Mouse (Mus musculus): ENCODE data around the gene Map1b. TPM values are rescaled to one million over a fixed set of nuclear protein-coding genes. Genes with fewer than 3 reads are reported as not detected.

The Map1b gene
- polyA plus RNA-seq, 1 experiment from 2014 or later: 48.2 TPM

DNA sequence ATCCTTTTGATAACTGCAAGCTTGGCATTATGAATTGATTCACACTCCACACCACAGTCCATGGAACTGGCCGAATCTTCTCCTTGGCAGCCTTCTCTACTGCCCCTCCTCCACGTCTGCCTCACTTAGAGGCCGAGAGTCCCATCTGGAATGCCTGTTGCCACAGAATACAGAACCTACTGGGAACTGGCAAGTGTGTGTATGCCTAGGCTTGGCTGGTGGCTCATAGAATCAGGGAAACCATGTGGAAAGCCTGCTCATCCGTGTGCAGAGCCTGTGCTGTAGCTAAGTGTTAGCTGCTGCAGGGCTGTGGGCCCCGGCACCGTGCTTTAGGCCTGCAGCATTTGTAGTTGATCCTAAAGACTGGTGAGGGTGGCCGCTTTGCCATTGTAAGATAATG lies 119.1 kb downstream of the Map1b start:
- no peaks in the 10 kb centered on the region for H3K27me3 ChIP-seq (ENCODE audit: insufficient read depth, low read length)
- H3K36me3 ChIP-seq (ENCODE audit: insufficient read depth, low read length): peaks cover 12% of the 10 kb centered on the region; the same call in 1 of the 2 replicates
- no peak overlapping the region for H3K27ac ChIP-seq (ENCODE audit: low read length)
- no peaks in the 10 kb centered on the region for H3K9me3 ChIP-seq (ENCODE audit: low read length)
- H3K4me2 ChIP-seq (replicated peaks; ENCODE audit: low read depth, low read length): no peak overlapping the region
- ATAC-seq (ENCODE audit: low FRiP score, low TSS enrichment): no peak
- 51% methylated on average over 7 of the region's 7 CpGs for WGBS
- no peak overlapping the region for H3K4me3 ChIP-seq (ENCODE audit: low read length)
- H3K4me1 ChIP-seq (ENCODE audit: insufficient read depth, low read length): peaks cover 20% of the 10 kb centered on the region
- H3K9ac ChIP-seq (replicated peaks; ENCODE audit: low read length): no peak overlapping the region

DNA sequence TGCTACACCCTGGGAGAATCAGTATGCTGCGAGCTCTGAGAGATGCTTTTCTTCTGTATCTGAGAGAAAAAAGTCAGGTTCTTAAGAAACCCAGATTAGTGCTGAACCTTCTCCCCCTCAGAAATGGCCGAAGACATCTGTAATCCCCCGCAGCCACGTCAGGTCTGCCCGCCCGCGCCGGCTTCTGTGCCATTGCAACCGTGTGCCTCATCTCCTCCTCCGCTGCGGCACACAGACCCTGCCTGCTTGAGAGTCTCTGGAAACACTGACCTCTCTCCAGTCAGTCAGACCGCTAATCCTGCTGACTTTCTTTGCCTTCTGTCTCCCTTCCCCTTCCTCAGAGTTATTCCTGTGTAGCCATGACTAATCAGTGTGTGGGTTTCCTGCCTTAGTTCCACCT lies 120.8 kb downstream of the Map1b start:
- WGBS: 53% methylated on average over 12 of the region's 12 CpGs
- Histone ChIP-seq H3K4me2 (replicated peaks; ENCODE audit: low read depth, low read length) (no peak overlapping the region), H3K9me3 (ENCODE audit: low read length) (no peaks in the 10 kb centered on the region), H3K4me3 (ENCODE audit: low read length) (no peak overlapping the region), H3K36me3 (ENCODE audit: insufficient read depth, low read length) (peaks cover 6% of the 10 kb centered on the region; the same call in 1 of the 2 replicates), H3K27me3 (ENCODE audit: insufficient read depth, low read length) (no peaks in the 10 kb centered on the region), H3K27ac (ENCODE audit: low read length) (peak overlapping the region; percentile 7; the same call in 1 of the 2 replicates), H3K9ac (replicated peaks; ENCODE audit: low read length) (no peak overlapping the region), H3K4me1 (ENCODE audit: insufficient read depth, low read length) (peaks cover 20% of the 10 kb centered on the region)
- ATAC-seq (ENCODE audit: low FRiP score, low TSS enrichment): no peak

DNA sequence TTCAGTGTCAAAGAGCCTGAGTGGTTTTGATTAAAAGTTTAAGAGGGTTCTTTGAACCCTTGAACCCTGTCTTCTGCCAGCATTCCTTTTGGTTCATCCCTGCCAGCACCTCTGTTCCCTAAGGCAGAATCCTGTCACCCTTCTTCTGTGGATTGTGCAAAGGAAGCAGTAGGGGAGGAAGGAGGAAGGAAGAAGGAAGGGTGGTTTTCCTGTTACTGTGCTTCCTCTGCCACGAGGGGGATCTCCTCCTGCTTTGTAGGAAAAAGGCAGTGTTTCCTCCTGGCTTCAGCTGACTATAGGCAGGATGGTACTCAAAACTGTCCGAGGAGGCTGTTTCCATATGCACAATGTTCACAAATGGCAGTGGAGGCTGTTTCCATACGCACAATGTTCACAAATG lies 121.6 kb downstream of the Map1b start:
- no peak for ATAC-seq (ENCODE audit: low FRiP score, low TSS enrichment)
- 60% methylated on average over 3 of the region's 3 CpGs for WGBS
- H3K27me3 ChIP-seq (ENCODE audit: insufficient read depth, low read length): no peaks in the 10 kb centered on the region
- H3K9me3 ChIP-seq (ENCODE audit: low read length): no peaks in the 10 kb centered on the region
- no peak overlapping the region for H3K4me3 ChIP-seq (ENCODE audit: low read length)
- H3K9ac ChIP-seq (replicated peaks; ENCODE audit: low read length): no peak overlapping the region
- H3K27ac ChIP-seq (ENCODE audit: low read length): no peak overlapping the region
- H3K4me2 ChIP-seq (replicated peaks; ENCODE audit: low read depth, low read length): no peak overlapping the region
- peaks cover 6% of the 10 kb centered on the region; the same call in 1 of the 2 replicates for H3K36me3 ChIP-seq (ENCODE audit: insufficient read depth, low read length)
- H3K4me1 ChIP-seq (ENCODE audit: insufficient read depth, low read length): peaks cover 20% of the 10 kb centered on the region

DNA sequence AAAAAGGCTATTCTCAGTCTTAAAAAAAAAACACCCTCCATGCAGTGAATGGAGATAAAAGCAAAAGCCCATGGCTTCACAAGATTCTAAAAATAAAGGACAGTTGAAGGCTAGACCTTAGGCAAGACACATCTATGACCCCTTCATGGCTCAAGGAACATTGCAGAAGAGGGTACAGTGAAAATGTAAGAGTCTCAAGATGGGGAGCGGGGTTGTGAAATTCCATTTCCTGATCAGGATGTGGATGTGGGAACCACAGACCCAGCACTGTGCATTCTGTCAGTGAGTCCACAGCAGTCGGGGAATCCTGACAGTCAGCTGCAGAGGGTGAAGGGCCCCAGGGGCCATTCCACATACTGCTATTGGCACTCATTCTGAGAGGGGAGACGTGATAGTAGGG lies 123.2 kb downstream of the Map1b start:
- Histone ChIP-seq H3K4me3 (ENCODE audit: low read length) (no peak overlapping the region), H3K27me3 (ENCODE audit: insufficient read depth, low read length) (no peaks in the 10 kb centered on the region), H3K27ac (ENCODE audit: low read length) (no peak overlapping the region), H3K9ac (replicated peaks; ENCODE audit: low read length) (no peak overlapping the region), H3K9me3 (ENCODE audit: low read length) (no peaks in the 10 kb centered on the region), H3K4me1 (ENCODE audit: insufficient read depth, low read length) (peaks cover 9% of the 10 kb centered on the region), H3K4me2 (replicated peaks; ENCODE audit: low read depth, low read length) (no peak overlapping the region), H3K36me3 (ENCODE audit: insufficient read depth, low read length) (peaks cover 6% of the 10 kb centered on the region; the same call in 1 of the 2 replicates)
- WGBS: 76% methylated on average over 3 of the region's 3 CpGs
- ATAC-seq (ENCODE audit: low FRiP score, low TSS enrichment): no peak

DNA sequence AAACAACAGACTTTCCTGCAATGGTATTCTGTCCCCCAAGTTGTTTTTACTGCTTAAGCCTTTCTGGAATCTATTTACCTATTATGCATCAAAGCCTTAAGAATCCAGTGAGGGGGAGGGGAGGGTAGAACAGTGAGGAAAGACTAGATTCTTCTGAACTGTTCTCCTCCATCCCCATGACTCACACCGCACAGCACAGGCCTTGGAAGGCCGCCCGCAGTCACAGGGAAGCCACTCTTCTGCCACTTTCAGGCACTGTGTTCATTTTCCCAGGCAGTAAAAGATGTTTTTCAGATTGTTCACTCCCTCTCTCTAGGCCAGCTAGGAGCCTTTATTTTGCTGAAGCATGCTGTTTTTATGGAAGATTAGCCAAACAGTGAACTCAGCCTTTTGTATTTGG lies 124.9 kb downstream of the Map1b start:
- no peak overlapping the region for H3K9ac ChIP-seq (replicated peaks; ENCODE audit: low read length)
- ATAC-seq (ENCODE audit: low FRiP score, low TSS enrichment): no peak

DNA sequence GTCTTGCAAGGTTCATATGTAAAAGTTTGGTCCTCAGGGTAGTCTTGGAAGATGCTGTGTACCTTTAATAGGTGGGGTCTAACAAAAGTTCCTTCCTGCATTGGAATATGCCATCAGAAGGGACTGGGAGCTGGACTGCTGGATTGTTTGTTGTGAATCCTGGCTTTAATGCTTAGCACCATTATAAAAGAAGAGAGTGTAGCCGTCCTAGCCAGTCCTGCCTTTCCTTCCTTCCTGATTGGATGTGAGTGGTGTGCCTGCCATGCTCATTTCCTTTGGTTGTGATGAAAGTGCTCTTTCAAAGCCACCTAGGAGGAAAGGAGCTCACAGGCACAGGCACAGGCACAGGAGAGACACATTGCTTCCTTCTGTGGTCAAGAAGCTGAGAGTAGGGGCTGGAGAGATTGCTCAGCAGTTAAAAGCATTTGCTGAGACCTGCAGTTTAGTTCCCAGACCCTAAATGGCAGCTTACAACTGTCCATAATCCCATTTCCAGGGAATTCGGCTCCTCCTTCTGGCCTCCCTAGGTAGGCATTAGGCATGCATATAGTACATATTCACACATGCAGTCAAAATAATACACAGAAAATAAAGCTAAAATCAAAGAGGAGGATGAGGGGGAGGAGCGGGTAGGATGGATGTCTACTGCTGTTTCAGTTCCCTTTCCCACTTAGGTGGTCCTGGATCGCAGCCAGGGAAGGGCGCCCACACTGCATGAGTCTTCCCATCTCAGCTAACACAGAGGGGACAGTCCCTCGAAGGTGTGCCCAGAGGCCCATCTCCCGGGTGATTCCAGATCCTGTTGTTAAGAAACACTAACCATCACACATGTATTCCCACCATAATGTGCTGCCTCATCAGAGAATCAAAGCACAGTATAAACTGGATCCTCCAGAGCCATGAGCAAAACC lies 128.2 kb downstream of the Map1b start:
- H3K4me3 ChIP-seq (ENCODE audit: low read length): no peak overlapping the region
- H3K4me1 ChIP-seq (ENCODE audit: insufficient read depth, low read length): no peaks in the 10 kb centered on the region
- no peaks in the 10 kb centered on the region for H3K9me3 ChIP-seq (ENCODE audit: low read length)
- WGBS: 76% methylated on average over 7 of the region's 7 CpGs
- no peak overlapping the region for H3K27ac ChIP-seq (ENCODE audit: low read length)
- no peak for ATAC-seq (ENCODE audit: low FRiP score, low TSS enrichment)
- 0 out of 2 replicates have a peak, but pooled peaks cover 3% of the 10 kb centered on the region for H3K36me3 ChIP-seq (ENCODE audit: insufficient read depth, low read length)
- H3K4me2 ChIP-seq (replicated peaks; ENCODE audit: low read depth, low read length): no peak overlapping the region
- H3K9ac ChIP-seq (replicated peaks; ENCODE audit: low read length): no peak overlapping the region
- no peaks in the 10 kb centered on the region for H3K27me3 ChIP-seq (ENCODE audit: insufficient read depth, low read length)

More for the DNA sequence above, 124.9 kb downstream of the Map1b start:
- Histone ChIP-seq H3K9me3 (ENCODE audit: low read length) (no peaks in the 10 kb centered on the region), H3K4me2 (replicated peaks; ENCODE audit: low read depth, low read length) (no peak overlapping the region), H3K27me3 (ENCODE audit: insufficient read depth, low read length) (no peaks in the 10 kb centered on the region), H3K27ac (ENCODE audit: low read length) (no peak overlapping the region), H3K36me3 (ENCODE audit: insufficient read depth, low read length) (0 out of 2 replicates have a peak, but pooled peaks cover 3% of the 10 kb centered on the region), H3K4me3 (ENCODE audit: low read length) (no peak overlapping the region), H3K4me1 (ENCODE audit: insufficient read depth, low read length) (no peaks in the 10 kb centered on the region)
- 81% methylated on average over 3 of the region's 3 CpGs for WGBS

DNA sequence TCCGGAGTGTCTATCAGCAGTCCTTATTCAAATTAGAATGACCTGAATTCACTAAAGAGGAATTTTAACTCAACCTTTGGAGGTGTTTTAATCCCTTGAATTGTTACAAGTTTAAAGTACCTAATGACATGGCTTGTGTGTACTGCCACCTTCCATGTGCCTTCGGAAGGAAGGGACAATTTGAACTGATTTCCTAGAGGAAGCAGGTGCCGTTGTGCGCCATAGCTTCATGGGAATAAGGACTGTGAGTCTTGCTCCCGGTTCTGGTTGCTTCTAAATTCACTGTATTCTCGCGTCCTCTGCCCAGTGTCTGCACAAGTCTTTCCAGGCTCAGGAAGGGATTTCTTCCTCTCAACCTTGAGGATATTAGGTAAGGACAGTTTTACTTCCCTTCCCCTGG lies 130.0 kb downstream of the Map1b start:
- Histone ChIP-seq H3K9ac (replicated peaks; ENCODE audit: low read length) (no peak overlapping the region), H3K27me3 (ENCODE audit: insufficient read depth, low read length) (no peaks in the 10 kb centered on the region), H3K4me3 (ENCODE audit: low read length) (no peak overlapping the region), H3K27ac (ENCODE audit: low read length) (no peak overlapping the region), H3K9me3 (ENCODE audit: low read length) (no peaks in the 10 kb centered on the region), H3K36me3 (ENCODE audit: insufficient read depth, low read length) (0 out of 2 replicates have a peak, but pooled peaks cover 3% of the 10 kb centered on the region), H3K4me2 (replicated peaks; ENCODE audit: low read depth, low read length) (no peak overlapping the region), H3K4me1 (ENCODE audit: insufficient read depth, low read length) (no peaks in the 10 kb centered on the region)
- 83% methylated on average over 7 of the region's 7 CpGs for WGBS
- no peak for ATAC-seq (ENCODE audit: low FRiP score, low TSS enrichment)

GRCm38 (mm10) chr13:99385911-99386310 lies 130.4 kb downstream of the Map1b start:
- Histone ChIP-seq H3K4me1 (ENCODE audit: insufficient read depth, low read length) (no peaks in the 10 kb centered on the region), H3K36me3 (ENCODE audit: insufficient read depth, low read length) (0 out of 2 replicates have a peak, but pooled peaks cover 3% of the 10 kb centered on the region), H3K9ac (replicated peaks; ENCODE audit: low read length) (no peak overlapping the region), H3K4me2 (replicated peaks; ENCODE audit: low read depth, low read length) (no peak overlapping the region), H3K9me3 (ENCODE audit: low read length) (no peaks in the 10 kb centered on the region), H3K27ac (ENCODE audit: low read length) (no peak overlapping the region), H3K27me3 (ENCODE audit: insufficient read depth, low read length) (no peaks in the 10 kb centered on the region), H3K4me3 (ENCODE audit: low read length) (no peak overlapping the region)
- ATAC-seq (ENCODE audit: low FRiP score, low TSS enrichment): no peak
- WGBS: 76% methylated on average over 6 of the region's 6 CpGs

DNA sequence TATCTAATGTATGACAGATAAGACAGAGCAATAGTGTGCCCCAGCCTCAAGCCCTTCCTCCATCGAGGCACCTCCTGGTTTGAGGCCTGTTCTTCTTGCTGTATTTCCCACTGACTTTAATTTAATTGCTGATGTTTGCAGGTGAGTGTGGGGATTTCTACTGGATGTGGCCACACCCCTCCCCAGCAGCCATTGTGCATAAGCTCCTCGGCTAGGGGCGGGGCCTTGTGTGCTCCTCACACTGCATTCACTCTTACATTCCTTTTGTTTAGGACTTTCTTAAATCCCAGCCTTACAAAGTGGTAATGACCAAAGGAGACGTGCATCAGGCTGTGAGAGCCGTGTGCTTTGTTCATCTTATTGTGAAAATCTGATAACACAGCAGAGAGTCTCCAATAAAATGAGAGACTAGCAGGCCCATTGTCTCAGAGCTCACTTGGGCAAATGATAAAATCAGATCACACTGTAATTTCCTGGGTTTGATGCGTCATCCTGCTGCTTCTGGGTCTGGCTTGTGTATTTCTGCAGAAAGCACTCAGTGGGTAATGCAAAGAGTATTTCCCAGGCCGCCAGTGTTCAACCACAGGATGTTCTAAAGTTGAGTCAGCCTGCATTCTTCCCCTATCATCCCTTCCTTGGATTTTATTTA lies 131.7 kb downstream of the Map1b start:
- no peaks in the 10 kb centered on the region for H3K36me3 ChIP-seq (ENCODE audit: insufficient read depth, low read length)
- H3K4me3 ChIP-seq (ENCODE audit: low read length): no peak overlapping the region
- no peaks in the 10 kb centered on the region for H3K4me1 ChIP-seq (ENCODE audit: insufficient read depth, low read length)
- H3K27me3 ChIP-seq (ENCODE audit: insufficient read depth, low read length): no peaks in the 10 kb centered on the region
- ATAC-seq (ENCODE audit: low FRiP score, low TSS enrichment): no peak
- H3K4me2 ChIP-seq (replicated peaks; ENCODE audit: low read depth, low read length): no peak overlapping the region
- no peak overlapping the region for H3K27ac ChIP-seq (ENCODE audit: low read length)
- WGBS: 78% methylated on average over 7 of the region's 7 CpGs
- H3K9ac ChIP-seq (replicated peaks; ENCODE audit: low read length): no peak overlapping the region
- no peaks in the 10 kb centered on the region for H3K9me3 ChIP-seq (ENCODE audit: low read length)

- Histone ChIP-seq H3K27ac (ENCODE audit: low read length) (no peak overlapping the region), H3K4me1 (ENCODE audit: insufficient read depth, low read length) (no peaks in the 10 kb centered on the region), H3K4me2 (replicated peaks; ENCODE audit: low read depth, low read length) (no peak overlapping the region), H3K9me3 (ENCODE audit: low read length) (no peaks in the 10 kb centered on the region), H3K27me3 (ENCODE audit: insufficient read depth, low read length) (no peaks in the 10 kb centered on the region), H3K4me3 (ENCODE audit: low read length) (no peak overlapping the region), H3K36me3 (ENCODE audit: insufficient read depth, low read length) (no peaks in the 10 kb centered on the region), H3K9ac (replicated peaks; ENCODE audit: low read length) (no peak overlapping the region)
- WGBS: 60% methylated on average over 6 of the region's 6 CpGs
- no peak for ATAC-seq (ENCODE audit: low FRiP score, low TSS enrichment)
Observed at GRCm38 (mm10) chr13:99382373-99382772, 134.0 kb downstream of the Map1b start.
